Mouse (Mus musculus) midbrain, embryonic 10.5 days (tissue): ENCODE data around the gene Gm12355. TPM values are rescaled to one million over a fixed set of nuclear protein-coding genes. Genes with fewer than 3 reads are reported as not detected.
"Not testable (repeated sequence)": the region's sequence is repeated elsewhere in the genome, so short reads cannot be mapped to it uniquely, and the experiment has no call there.

Experiments
- DNase-seq: peaks from one replicate; pipeline ENCODE4 v3.0.0-alpha.2; 2017; ENCODE audit warnings: low spot score
- H3K27ac ChIP-seq: fragments of 300-500 bp; sonication (generic); replicated peaks from 2 replicates; pipeline ENCODE4 v1.5.1; 2016; ENCODE audit warnings: mild to moderate bottlenecking
- H3K27me3 ChIP-seq: fragments of 300-500 bp; sonication (generic); 2 replicates; pipeline ENCODE4 v1.6.1; 2016; ENCODE audit warnings: low read depth, mild to moderate bottlenecking; ENCODE audit not compliant: poor library complexity, severe bottlenecking
- H3K36me3 ChIP-seq: fragments of 300-500 bp; sonication (generic); 2 replicates; pipeline ENCODE4 v1.6.1; 2016; ENCODE audit warnings: mild to moderate bottlenecking, moderate library complexity
- H3K4me1 ChIP-seq: fragments of 300-500 bp; sonication (generic); 2 replicates; pipeline ENCODE4 v1.6.1; 2016
- H3K4me3 ChIP-seq: fragments of 300-500 bp; sonication (generic); 2 replicates; pipeline ENCODE4 v1.5.1; 2016; ENCODE audit warnings: mild to moderate bottlenecking, moderate library complexity
- H3K9me3 ChIP-seq: fragments of 300-500 bp; sonication (generic); replicated peaks from 2 replicates; pipeline ENCODE4 v1.6.1; 2016; ENCODE audit warnings: mild to moderate bottlenecking
- WGBS: fragments of 180-500 bp; shearing (Covaris S2); methylation state at CpG from one replicate; pipeline ENCODE4 v1.1.7; 2016; 5-methylcytosine and 5-hydroxymethylcytosine counted together
- polyA plus RNA-seq: library from polyadenylated mRNA; unstranded; fragments of >200 nt; fragmentation: Nextera tagmentation; extraction: Ambion mirVana; gene quantifications from 2 replicates; pipeline ENCODE4 v1.2.1, GENCODE M21; 2016

The Gm12355 gene
- 1.4 and 2.1 TPM in 2 replicates for polyA plus RNA-seq

GRCm38 (mm10) chr11:98625611-98626410 is at the start of gene Gm12355, which contains the start of gene Gsdma3:
TSS of gene Gm12355 (minus strand) at chr11:98625661.
TSS of gene Gsdma3 (plus strand) at chr11:98626360.
- H3K4me1 ChIP-seq: no peaks in the 10 kb centered on the region
- H3K4me3 ChIP-seq: no peak within 1 kb of the TSS
- H3K36me3 ChIP-seq: no peaks in the 10 kb centered on the region
- 89% methylated on average over 10 of the region's 10 CpGs for WGBS
- no peak within 1 kb of the TSS for H3K27ac ChIP-seq
- H3K27me3 ChIP-seq: no peaks in the 10 kb centered on the region
- no peak for DNase-seq
- H3K9me3 ChIP-seq: peaks cover 16% of the 10 kb centered on the region

- H3K27ac ChIP-seq: peak overlapping the region; percentile 34; the same call in 1 of the 2 replicates
- not testable (repeated sequence) for H3K9me3 ChIP-seq, H3K4me1 ChIP-seq, H3K4me3 ChIP-seq, H3K36me3 ChIP-seq
- peak; percentile 68 for DNase-seq
- peaks cover 25% of the 10 kb centered on the region for H3K27me3 ChIP-seq
- WGBS: 3% methylated on average over 7 of the region's 7 CpGs
Measured at GRCm38 (mm10) chr11:98673136-98673535, 47.7 kb upstream of the Gm12355 start.

- no peak for DNase-seq
- Histone ChIP-seq H3K27me3 (peaks cover 32% of the 10 kb centered on the region), H3K4me3 (no peak overlapping the region), H3K36me3 (no peaks in the 10 kb centered on the region), H3K4me1 (0 out of 2 replicates have a peak, but pooled peaks cover 2% of the 10 kb centered on the region), H3K9me3 (no peaks in the 10 kb centered on the region), H3K27ac (peak overlapping the region; percentile 34; the same call in 1 of the 2 replicates)
- WGBS: 91% methylated on average over 5 of the region's 5 CpGs
Measured at GRCm38 (mm10) chr11:98672482-98672881, 47.0 kb upstream of the Gm12355 start.

GRCm38 (mm10) chr11:98671857-98672256 is 46.4 kb upstream of the Gm12355 start:
- WGBS: 69% methylated on average over 5 of the region's 5 CpGs
- H3K27me3 ChIP-seq: peaks cover 38% of the 10 kb centered on the region
- 0 out of 2 replicates have a peak, but pooled peaks cover 2% of the 10 kb centered on the region for H3K4me1 ChIP-seq
- no peaks in the 10 kb centered on the region for H3K36me3 ChIP-seq
- H3K9me3 ChIP-seq: no peaks in the 10 kb centered on the region
- DNase-seq: no peak
- H3K4me3 ChIP-seq: no peak overlapping the region
- no peak overlapping the region for H3K27ac ChIP-seq

GRCm38 (mm10) chr11:98671284-98671815 is 45.9 kb upstream of the Gm12355 start:
- DNase-seq: no peak
- Histone ChIP-seq H3K27me3 (peaks cover 43% of the 10 kb centered on the region), H3K4me1 (0 out of 2 replicates have a peak, but pooled peaks cover 2% of the 10 kb centered on the region), H3K9me3 (no peaks in the 10 kb centered on the region), H3K36me3 (no peaks in the 10 kb centered on the region), H3K4me3 (no peak overlapping the region), H3K27ac (no peak overlapping the region)
- 82% methylated on average over 3 of the region's 3 CpGs for WGBS

GRCm38 (mm10) chr11:98668984-98669383 is 43.5 kb upstream of the Gm12355 start:
- WGBS: 73% methylated on average over 2 of the region's 2 CpGs
- Histone ChIP-seq H3K36me3 (no peaks in the 10 kb centered on the region), H3K9me3 (no peaks in the 10 kb centered on the region), H3K27ac (no peak overlapping the region), H3K27me3 (peaks cover 49% of the 10 kb centered on the region), H3K4me3 (no peak overlapping the region), H3K4me1 (0 out of 2 replicates have a peak, but pooled peaks cover 2% of the 10 kb centered on the region)
- DNase-seq: no peak

- Histone ChIP-seq H3K4me1 (peaks cover 8% of the 10 kb centered on the region), H3K36me3 (no peaks in the 10 kb centered on the region), H3K4me3 (no peak within 1 kb of the TSS), H3K9me3 (no peaks in the 10 kb centered on the region), H3K27me3 (peaks cover 34% of the 10 kb centered on the region), H3K27ac (no peak within 1 kb of the TSS)
- no peak for DNase-seq
- 36% methylated on average over 4 of the region's 4 CpGs for WGBS
Measured at GRCm38 (mm10) chr11:98664091-98664490, 38.6 kb upstream of the Gm12355 start, which contains the start of gene Gsdma. TSS of gene Gsdma (plus strand) at chr11:98664351.

GRCm38 (mm10) chr11:98660517-98660916 is 35.1 kb upstream of the Gm12355 start:
- WGBS: 14% methylated on average over 6 of the region's 6 CpGs
- DNase-seq: peak; percentile 47
- peaks cover 6% of the 10 kb centered on the region for H3K4me1 ChIP-seq
- H3K27me3 ChIP-seq: peaks cover 4% of the 10 kb centered on the region; the same call in 1 of the 2 replicates
- 0 out of 2 replicates have a peak overlapping the region, but pooled peaks have one; percentile 29 for H3K4me3 ChIP-seq
- H3K27ac ChIP-seq: 0 out of 2 replicates have a peak overlapping the region, but pooled peaks have one; percentile 30
- H3K9me3 ChIP-seq: no peaks in the 10 kb centered on the region
- no peaks in the 10 kb centered on the region for H3K36me3 ChIP-seq

GRCm38 (mm10) chr11:98655076-98655475 is 29.6 kb upstream of the Gm12355 start:
- H3K4me1 ChIP-seq, H3K36me3 ChIP-seq, H3K27me3 ChIP-seq, H3K4me3 ChIP-seq, H3K27ac ChIP-seq, H3K9me3 ChIP-seq: not testable (repeated sequence)
- peak; percentile 64 for DNase-seq
- WGBS: 8% methylated on average over 7 of the region's 7 CpGs

GRCm38 (mm10) chr11:98646459-98646858 is 21.0 kb upstream of the Gm12355 start, which contains the start of gene Gsdma2:
TSS of gene Gsdma2 (plus strand) at chr11:98646759.
- Histone ChIP-seq H3K36me3 (no peaks in the 10 kb centered on the region), H3K9me3 (no peaks in the 10 kb centered on the region), H3K4me1 (no peaks in the 10 kb centered on the region), H3K4me3 (no peak within 1 kb of the TSS), H3K27me3 (peaks cover 6% of the 10 kb centered on the region; the same call in 1 of the 2 replicates), H3K27ac (no peak within 1 kb of the TSS)
- 73% methylated on average over 2 of the region's 2 CpGs for WGBS
- DNase-seq: no peak

GRCm38 (mm10) chr11:98645946-98646345 is 20.5 kb upstream of the Gm12355 start:
- no peak overlapping the region for H3K27ac ChIP-seq
- DNase-seq: no peak
- H3K36me3 ChIP-seq: no peaks in the 10 kb centered on the region
- H3K4me3 ChIP-seq: no peak overlapping the region
- H3K27me3 ChIP-seq: peaks cover 6% of the 10 kb centered on the region; the same call in 1 of the 2 replicates
- no peaks in the 10 kb centered on the region for H3K9me3 ChIP-seq
- no peaks in the 10 kb centered on the region for H3K4me1 ChIP-seq
- WGBS: 81% methylated on average over 2 of the region's 2 CpGs

GRCm38 (mm10) chr11:98644757-98645156 is 19.3 kb upstream of the Gm12355 start:
- Histone ChIP-seq H3K27me3 (no peaks in the 10 kb centered on the region), H3K36me3 (no peaks in the 10 kb centered on the region), H3K27ac (no peak overlapping the region), H3K4me3 (no peak overlapping the region), H3K9me3 (no peaks in the 10 kb centered on the region), H3K4me1 (no peaks in the 10 kb centered on the region)
- DNase-seq: no peak
- 89% methylated on average over 3 of the region's 3 CpGs for WGBS

GRCm38 (mm10) chr11:98640091-98640490 is 14.6 kb upstream of the Gm12355 start:
- H3K27ac ChIP-seq: no peak overlapping the region
- no peaks in the 10 kb centered on the region for H3K9me3 ChIP-seq
- no peak overlapping the region for H3K4me3 ChIP-seq
- no peaks in the 10 kb centered on the region for H3K36me3 ChIP-seq
- WGBS: 70% methylated on average over 5 of the region's 5 CpGs
- H3K27me3 ChIP-seq: no peaks in the 10 kb centered on the region
- no peak for DNase-seq
- H3K4me1 ChIP-seq: no peaks in the 10 kb centered on the region
